Mouse (Mus musculus) forebrain, embryonic 16.5 days (tissue): Measurements from ENCODE around the gene Col4a3bp. TPM values are rescaled to one million over a fixed set of nuclear protein-coding genes. Genes with fewer than 3 reads are reported as not detected.

ENCODE experiments used
- ATAC-seq: fragments of 200-750 bp; cut with Nextera tagmentation; 2 replicates; pipeline ENCODE4 v1.8.0; 2017; ENCODE audit warnings: mild to moderate bottlenecking, moderate library complexity
- H3K27ac ChIP-seq: fragments of 300-500 bp; sonication (generic); 2 replicates; pipeline ENCODE4 v1.5.1; 2014; ENCODE audit warnings: low read length, control low read depth
- H3K27me3 ChIP-seq: fragments of 300-500 bp; sonication (generic); replicated peaks from 2 replicates; pipeline ENCODE4 v1.6.1; 2014; ENCODE audit warnings: low read length; ENCODE audit not compliant: control insufficient read depth, insufficient read depth
- H3K36me3 ChIP-seq: fragments of 300-500 bp; sonication (generic); 2 replicates; pipeline ENCODE4 v1.6.1; 2014; ENCODE audit not compliant: control insufficient read depth, insufficient read depth
- H3K4me1 ChIP-seq: fragments of 300-500 bp; sonication (generic); replicated peaks from 2 replicates; pipeline ENCODE4 v1.6.1; 2014; ENCODE audit warnings: low read length; ENCODE audit not compliant: control insufficient read depth, insufficient read depth
- H3K4me2 ChIP-seq: fragments of 300-500 bp; sonication (generic); 2 replicates; pipeline ENCODE4 v1.6.1; 2014; ENCODE audit warnings: mild to moderate bottlenecking, low read length, control low read depth
- H3K4me3 ChIP-seq: fragments of 300-500 bp; sonication (generic); replicated peaks from 2 replicates; pipeline ENCODE4 v1.5.1; 2014; ENCODE audit warnings: mild to moderate bottlenecking, low read length, control low read depth
- H3K9ac ChIP-seq: fragments of 300-500 bp; sonication (generic); replicated peaks from 2 replicates; pipeline ENCODE4 v1.6.1; 2014; ENCODE audit warnings: low read depth, low read length, control low read depth
- H3K9me3 ChIP-seq: fragments of 300-500 bp; sonication (generic); 2 replicates; pipeline ENCODE4 v1.6.1; 2016; ENCODE audit warnings: low read length; ENCODE audit not compliant: control insufficient read depth
- WGBS: fragments of 180-500 bp; shearing (Covaris S2); extraction: QIAGEN DNeasy Blood & Tissue Kit; methylation state at CpG from one replicate; pipeline ENCODE4 v1.1.7; 2014; 5-methylcytosine and 5-hydroxymethylcytosine counted together
- polyA plus RNA-seq: library from polyadenylated mRNA; unstranded; fragments of >200 nt; fragmentation: Nextera tagmentation; extraction: Ambion mirVana; gene quantifications from 2 replicates; pipeline ENCODE4 v1.2.1, GENCODE M21; 2015

Gene Col4a3bp
- polyA plus RNA-seq, 1 experiment from 2014 or later = 9.6 TPM

DNA sequence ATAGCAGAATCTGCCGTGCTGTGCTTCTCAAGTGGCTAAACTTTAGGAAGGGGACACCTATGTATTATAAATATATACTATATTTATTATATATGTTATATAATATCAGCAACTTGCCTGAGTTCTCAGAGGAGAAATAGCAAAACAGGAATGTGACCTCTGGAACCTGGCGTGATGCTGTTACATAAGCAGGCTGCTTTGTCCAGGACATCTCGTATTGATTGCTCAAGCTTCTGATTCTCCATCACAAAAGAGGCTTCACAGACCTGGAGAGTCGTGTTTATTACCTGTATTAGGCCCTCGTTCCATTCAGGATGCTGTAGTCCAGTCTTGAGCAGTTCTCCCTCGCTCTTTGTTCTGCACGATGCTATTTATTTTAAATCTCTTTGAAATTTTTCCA lies 131.4 kb downstream of the Col4a3bp start:
- no peak overlapping the region for H3K4me2 ChIP-seq
- H3K27ac ChIP-seq = no peak overlapping the region
- H3K4me1 ChIP-seq = peaks cover 14% of the 10 kb centered on the region
- no peak overlapping the region for H3K9ac ChIP-seq
- no peak for ATAC-seq
- no peak overlapping the region for H3K4me3 ChIP-seq
- 82% methylated on average over 7 of the region's 7 CpGs for WGBS
- no peaks in the 10 kb centered on the region for H3K36me3 ChIP-seq
- no peaks in the 10 kb centered on the region for H3K27me3 ChIP-seq
- H3K9me3 ChIP-seq = no peaks in the 10 kb centered on the region

DNA sequence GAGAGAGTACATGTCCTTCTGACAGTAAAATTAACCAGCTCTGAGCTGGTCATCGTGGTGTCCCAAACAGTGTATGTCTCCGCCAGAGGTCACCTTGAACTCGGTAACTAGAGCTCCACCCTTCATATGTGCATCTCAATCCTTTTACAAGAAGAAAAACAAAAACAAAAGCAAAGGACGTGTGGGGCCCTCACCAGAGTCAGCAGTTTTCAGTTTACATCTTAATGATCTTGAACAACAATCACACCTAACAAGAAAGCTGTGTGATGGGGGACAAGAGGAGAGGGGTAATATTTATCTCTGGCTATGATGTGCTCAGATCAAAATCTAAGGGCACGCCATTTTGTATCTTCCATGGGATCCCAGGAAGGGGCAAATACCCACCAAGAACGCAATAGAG lies 133.3 kb downstream of the Col4a3bp start:
- no peak for ATAC-seq
- no peak overlapping the region for H3K27ac ChIP-seq
- WGBS = 81% methylated on average over 6 of the region's 6 CpGs

DNA sequence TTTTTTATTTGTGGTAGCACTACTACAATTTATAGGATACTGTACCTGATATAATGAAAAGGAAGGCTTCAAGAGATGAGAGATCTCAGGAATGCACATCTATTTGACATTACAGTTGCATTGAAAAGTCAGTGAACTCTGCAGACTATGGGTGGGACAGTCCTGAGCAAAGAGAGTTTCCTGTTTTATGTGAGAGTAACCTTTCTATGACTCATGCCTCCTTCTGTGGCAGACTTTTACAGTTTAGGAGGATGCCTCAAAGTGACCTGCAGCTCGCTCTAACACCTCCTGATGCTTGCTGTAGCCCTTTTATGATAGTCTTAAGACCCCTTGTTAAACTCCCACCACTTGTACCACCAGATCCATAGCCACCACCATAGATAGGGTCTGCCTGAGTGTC lies 134.7 kb downstream of the Col4a3bp start:
- Histone ChIP-seq H3K4me1 (peaks cover 3% of the 10 kb centered on the region), H3K4me3 (no peak overlapping the region), H3K27ac (no peak overlapping the region), H3K36me3 (no peaks in the 10 kb centered on the region), H3K4me2 (no peak overlapping the region), H3K9me3 (no peaks in the 10 kb centered on the region), H3K9ac (no peak overlapping the region), H3K27me3 (no peaks in the 10 kb centered on the region)
- no peak for ATAC-seq
- 89% methylated on average over 1 of the region's 1 CpGs for WGBS

More for the DNA sequence above, 133.3 kb downstream of the Col4a3bp start:
- Histone ChIP-seq H3K27me3 (no peaks in the 10 kb centered on the region), H3K4me3 (no peak overlapping the region), H3K36me3 (no peaks in the 10 kb centered on the region), H3K4me1 (peaks cover 8% of the 10 kb centered on the region), H3K9ac (no peak overlapping the region), H3K4me2 (no peak overlapping the region), H3K9me3 (no peaks in the 10 kb centered on the region)

DNA sequence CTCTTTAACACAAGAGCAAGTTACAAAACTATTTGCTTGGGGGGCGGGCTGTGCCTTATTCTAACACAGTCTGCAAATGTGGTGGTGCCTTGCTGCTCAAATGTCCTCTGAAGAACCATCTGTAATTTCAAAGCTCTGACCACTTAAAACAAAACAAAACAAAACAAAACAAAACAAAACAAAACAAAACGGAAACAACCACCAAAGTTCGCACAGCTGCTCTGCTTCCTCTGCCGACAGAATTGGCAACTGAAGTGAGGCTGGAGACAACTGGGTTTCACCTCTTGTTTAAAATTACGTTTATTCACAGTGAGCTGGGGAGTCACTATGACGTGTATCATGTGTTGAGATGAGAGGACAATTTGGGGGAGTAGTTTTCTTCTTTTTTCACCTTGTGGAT lies 136.2 kb downstream of the Col4a3bp start:
- peaks cover 3% of the 10 kb centered on the region for H3K4me1 ChIP-seq
- WGBS = 85% methylated on average over 6 of the region's 6 CpGs
- H3K4me2 ChIP-seq = no peak overlapping the region
- no peak overlapping the region for H3K27ac ChIP-seq
- no peaks in the 10 kb centered on the region for H3K9me3 ChIP-seq
- H3K4me3 ChIP-seq = no peak overlapping the region
- H3K27me3 ChIP-seq = no peaks in the 10 kb centered on the region
- H3K9ac ChIP-seq = no peak overlapping the region
- no peaks in the 10 kb centered on the region for H3K36me3 ChIP-seq
- no peak for ATAC-seq

DNA sequence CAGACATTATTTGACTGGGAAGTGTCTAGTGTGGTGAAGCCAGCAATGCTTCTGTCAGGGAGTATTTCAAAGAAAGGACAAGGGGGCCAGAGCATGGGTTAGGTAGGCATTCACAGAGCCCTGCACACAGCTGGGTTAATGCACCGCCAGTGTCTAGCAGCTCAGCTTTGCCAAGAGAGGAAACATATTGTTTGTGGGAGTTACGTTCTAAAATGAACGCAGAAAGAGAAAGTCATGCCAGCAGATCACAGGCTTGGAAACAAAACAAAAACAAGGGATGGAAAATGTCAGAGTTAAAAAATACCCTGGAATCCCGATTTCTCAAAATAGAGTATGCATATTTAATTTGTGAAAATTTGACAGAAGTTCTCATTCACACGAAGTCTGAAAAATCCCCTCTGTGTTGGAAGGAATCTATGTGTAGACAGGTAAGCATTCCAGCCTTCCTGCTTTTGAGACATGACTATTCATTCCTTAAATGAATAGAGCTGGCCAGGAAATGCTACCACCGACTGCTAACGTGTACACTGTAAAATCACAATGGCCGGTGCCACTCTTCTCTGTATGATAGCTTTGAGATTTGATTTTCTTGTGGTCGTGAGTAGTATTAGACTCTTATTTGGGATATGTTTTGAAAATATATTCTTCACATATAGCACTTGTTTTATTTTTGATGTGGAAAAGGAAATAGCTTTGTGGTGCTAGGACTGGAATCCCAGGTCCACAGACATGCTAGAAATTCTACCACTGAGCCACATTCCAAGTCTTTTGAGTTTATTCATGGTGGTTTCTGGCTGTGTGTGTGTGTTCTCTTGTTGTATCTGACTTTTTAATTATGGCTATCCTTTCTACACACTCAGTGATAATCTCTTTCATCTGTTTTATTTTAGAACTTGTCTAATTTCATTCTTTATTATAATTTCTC lies 138.0 kb downstream of the Col4a3bp start:
- Histone ChIP-seq H3K27ac (no peak overlapping the region), H3K27me3 (no peaks in the 10 kb centered on the region), H3K9ac (no peak overlapping the region), H3K36me3 (no peaks in the 10 kb centered on the region), H3K4me2 (no peak overlapping the region), H3K4me3 (no peak overlapping the region), H3K9me3 (no peaks in the 10 kb centered on the region), H3K4me1 (peaks cover 3% of the 10 kb centered on the region)
- no peak for ATAC-seq
- WGBS = 60% methylated on average over 9 of the region's 9 CpGs

DNA sequence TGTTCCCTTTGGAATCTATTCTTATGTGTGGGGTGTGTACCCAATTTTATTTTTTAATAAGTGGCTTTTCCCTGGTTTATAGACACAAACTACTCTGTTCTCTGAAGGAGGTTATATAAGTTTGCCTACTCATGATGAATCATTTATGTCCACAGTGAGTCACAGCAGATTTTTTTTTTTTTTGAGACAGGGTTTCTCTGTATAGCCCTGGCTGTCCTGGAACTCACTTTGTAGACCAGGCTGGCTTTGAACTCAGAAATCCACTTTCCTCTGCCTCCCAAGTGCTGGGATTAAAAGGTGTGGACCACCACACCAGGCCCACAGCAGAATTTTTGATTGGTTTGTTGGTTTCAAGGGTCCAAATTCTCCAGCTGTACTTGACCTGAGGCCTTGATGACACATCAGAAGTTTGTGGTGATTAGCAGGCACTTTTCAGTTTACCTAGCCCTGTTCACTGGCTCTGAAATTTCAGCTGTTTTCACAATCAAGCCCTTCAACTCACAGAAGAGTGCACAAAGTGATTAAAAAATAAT lies 138.7 kb downstream of the Col4a3bp start:
- no peaks in the 10 kb centered on the region for H3K9me3 ChIP-seq

DNA sequence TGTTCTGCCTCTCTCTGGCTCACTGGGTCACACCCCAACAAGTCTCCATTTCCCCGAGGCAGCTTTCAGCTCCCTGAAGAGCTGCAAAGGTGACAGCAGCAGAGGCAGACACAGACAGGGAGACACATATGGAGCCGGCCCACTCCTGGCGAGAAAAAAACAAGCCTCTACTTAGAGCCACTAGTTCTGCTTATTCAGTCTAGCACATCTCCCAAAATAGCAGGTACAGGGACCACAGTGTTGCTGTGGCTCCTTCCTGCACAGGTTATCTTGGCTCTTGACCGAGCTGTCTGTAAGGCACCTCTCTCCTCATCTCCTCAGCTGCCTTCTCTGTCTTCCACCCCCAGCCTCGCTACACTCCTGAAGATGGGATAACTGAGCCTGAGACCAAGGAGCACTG lies 142.4 kb downstream of the Col4a3bp start:
- Histone ChIP-seq H3K4me1 (peaks cover 3% of the 10 kb centered on the region), H3K27ac (no peak overlapping the region), H3K36me3 (no peaks in the 10 kb centered on the region), H3K9ac (no peak overlapping the region), H3K9me3 (no peaks in the 10 kb centered on the region), H3K4me2 (no peak overlapping the region), H3K27me3 (no peaks in the 10 kb centered on the region), H3K4me3 (no peak overlapping the region)
- 91% methylated on average over 5 of the region's 5 CpGs for WGBS
- no peak for ATAC-seq

More for the DNA sequence above, 138.7 kb downstream of the Col4a3bp start:
- no peak overlapping the region for H3K4me3 ChIP-seq
- H3K4me1 ChIP-seq = peaks cover 3% of the 10 kb centered on the region
- no peak overlapping the region for H3K9ac ChIP-seq
- H3K27me3 ChIP-seq = no peaks in the 10 kb centered on the region
- no peak overlapping the region for H3K4me2 ChIP-seq
- no peak for ATAC-seq
- no peaks in the 10 kb centered on the region for H3K36me3 ChIP-seq
- no peak overlapping the region for H3K27ac ChIP-seq

DNA sequence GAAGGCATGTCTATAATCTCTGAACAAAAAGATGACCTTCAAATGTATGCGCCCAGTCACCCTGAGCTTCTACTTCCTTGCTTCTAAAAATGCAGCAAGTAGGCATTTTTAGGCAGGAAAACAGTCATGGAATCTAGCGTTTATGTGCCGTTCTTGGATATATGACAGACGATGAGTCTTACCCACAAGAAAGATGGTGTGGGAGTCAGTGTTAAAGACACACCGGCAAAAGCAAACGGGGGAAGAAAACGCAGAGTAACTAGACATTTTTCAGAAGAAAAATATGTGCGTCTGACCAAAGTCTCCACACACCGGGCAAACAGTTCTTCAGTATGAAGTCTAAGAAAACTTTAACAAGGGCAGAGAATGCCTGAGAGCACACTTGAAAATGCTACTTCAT lies 144.8 kb downstream of the Col4a3bp start:
- ATAC-seq = no peak
- WGBS = 93% methylated on average over 9 of the region's 9 CpGs
- Histone ChIP-seq H3K9me3 (no peaks in the 10 kb centered on the region), H3K4me2 (no peak overlapping the region), H3K36me3 (no peaks in the 10 kb centered on the region), H3K4me1 (no peaks in the 10 kb centered on the region), H3K27ac (no peak overlapping the region), H3K4me3 (no peak overlapping the region), H3K9ac (no peak overlapping the region), H3K27me3 (no peaks in the 10 kb centered on the region)
